Mouse (Mus musculus) kidney, adult 2 months (tissue): Measurements from ENCODE around the gene Usp2.

Experiments used
- CTCF ChIP-seq: fragments of 200-500 bp; conservative IDR thresholded peaks from 2 replicates; pipeline ENCODE4 v1.5.1; 2011; ENCODE audit warnings: low read depth, mild to moderate bottlenecking, control low read depth, low read length, moderate library complexity, mixed read lengths; ENCODE audit not compliant: insufficient read depth, insufficient read length
- POLR2A ChIP-seq: fragments of 200-500 bp; IDR thresholded peaks from one replicate; pipeline ENCODE4 v1.6.1; 2011; ENCODE audit warnings: low read depth, low read length, control low read depth

GRCm38 (mm10) chr9:44083392-44084121, 16.7 kb downstream of the Usp2 start:
- no peak for TF ChIP-seq CTCF
- no peak for TF ChIP-seq POLR2A
